Mouse (Mus musculus): ENCODE measurements around the gene 1810010H24Rik.
"Not testable (repeated sequence)": the region's sequence is repeated elsewhere in the genome, so short reads cannot be mapped to it uniquely, and the experiment has no call there.

The 1810010H24Rik gene

GRCm38 (mm10) chr11:107025411-107026321 lies at the start of gene 1810010H24Rik:
Gene 1810010H24Rik, plus strand, starts transcription at chr11:107025681.
- no peak for DNase-seq (ENCODE audit: low spot score)

GRCm38 (mm10) chr11:106976194-106976593 lies 49.3 kb upstream of the 1810010H24Rik start:
- DNase-seq (ENCODE audit: low spot score) = no peak

GRCm38 (mm10) chr11:106980455-106980854 lies 45.0 kb upstream of the 1810010H24Rik start:
- DNase-seq (ENCODE audit: low spot score) = peak; percentile 53

GRCm38 (mm10) chr11:106981787-106982186 lies 43.7 kb upstream of the 1810010H24Rik start:
- no peak for DNase-seq (ENCODE audit: low spot score)

GRCm38 (mm10) chr11:106982351-106982750 lies 43.1 kb upstream of the 1810010H24Rik start:
- no peak for DNase-seq (ENCODE audit: low spot score)

GRCm38 (mm10) chr11:106985979-106986604 lies 39.4 kb upstream of the 1810010H24Rik start:
- DNase-seq (ENCODE audit: low spot score) = not testable (repeated sequence)

GRCm38 (mm10) chr11:106987384-106987783 lies 38.1 kb upstream of the 1810010H24Rik start:
- DNase-seq (ENCODE audit: low spot score) = no peak

GRCm38 (mm10) chr11:106994246-106995085 lies 31.0 kb upstream of the 1810010H24Rik start:
- DNase-seq (ENCODE audit: low spot score) = no peak

GRCm38 (mm10) chr11:106996492-106996891 lies 29.0 kb upstream of the 1810010H24Rik start:
- DNase-seq (ENCODE audit: low spot score) = not testable (repeated sequence)

GRCm38 (mm10) chr11:106997976-106998375 lies 27.5 kb upstream of the 1810010H24Rik start:
- no peak for DNase-seq (ENCODE audit: low spot score)

GRCm38 (mm10) chr11:106998651-106999150 lies 26.8 kb upstream of the 1810010H24Rik start:
- peak; percentile 20 for DNase-seq (ENCODE audit: low spot score)

- peak; percentile 85 for DNase-seq (ENCODE audit: low spot score)
Measured at GRCm38 (mm10) chr11:106999151-106999948, 26.1 kb upstream of the 1810010H24Rik start, which contains the start of gene Kpna2. Gene Kpna2, minus strand, starts transcription at chr11:106999541.

- no peak for DNase-seq (ENCODE audit: low spot score)
Measured at GRCm38 (mm10) chr11:106999949-107000513, 25.4 kb upstream of the 1810010H24Rik start.

- no peak for DNase-seq (ENCODE audit: low spot score)
Measured at GRCm38 (mm10) chr11:107001760-107002675, 23.5 kb upstream of the 1810010H24Rik start.

GRCm38 (mm10) chr11:107005538-107005937 lies 19.9 kb upstream of the 1810010H24Rik start:
- DNase-seq (ENCODE audit: low spot score) = no peak

GRCm38 (mm10) chr11:107010447-107010846 lies 15.0 kb upstream of the 1810010H24Rik start:
- no peak for DNase-seq (ENCODE audit: low spot score)

GRCm38 (mm10) chr11:107011171-107011570 lies 14.3 kb upstream of the 1810010H24Rik start:
- DNase-seq (ENCODE audit: low spot score) = no peak

GRCm38 (mm10) chr11:107011669-107012323 lies 13.7 kb upstream of the 1810010H24Rik start:
- DNase-seq (ENCODE audit: low spot score) = no peak
